Mouse (Mus musculus): ENCODE data around the gene Zeb2. TPM values are rescaled to one million over a fixed set of nuclear protein-coding genes. Genes with fewer than 3 reads are reported as not detected.
A peak's percentile ranks its signal among the peaks of the same experiment; 100 is the strongest.

Zeb2 gene
- polyA plus RNA-seq (2012), result 0.54 and 0.76 TPM in 2 replicates

GRCm38 (mm10) chr2:45117087-45117561, at the start of gene Zeb2:
Gene Zeb2 (minus strand): TSS chr2:45117395.
- Histone ChIP-seq H3K4me1 (ENCODE audit: control insufficient read depth) (peaks cover 38% of the 10 kb centered on the region), H3K4me3 (replicated peaks) (peak within 1 kb of the TSS; percentile 67), H3K36me3 (ENCODE audit: control insufficient read depth) (no peaks in the 10 kb centered on the region), H3K9me3 (ENCODE audit: control insufficient read depth, low read length) (no peaks in the 10 kb centered on the region), H3K27me3 (ENCODE audit: control insufficient read depth) (peaks cover 38% of the 10 kb centered on the region)
- no peak for TF ChIP-seq TAL1 (IDR thresholded peaks at IDR 0.05; ENCODE audit: low read length)
- TF ChIP-seq GATA1 (IDR thresholded peaks at IDR 0.05; ENCODE audit: low read length), result no peak

- Histone ChIP-seq H3K4me1 (ENCODE audit: control insufficient read depth) (no peaks in the 10 kb centered on the region), H3K27me3 (ENCODE audit: control insufficient read depth) (no peaks in the 10 kb centered on the region), H3K36me3 (ENCODE audit: control insufficient read depth) (no peaks in the 10 kb centered on the region), H3K9me3 (ENCODE audit: control insufficient read depth, low read length) (no peaks in the 10 kb centered on the region), H3K4me3 (replicated peaks) (no peak overlapping the region)
- TF ChIP-seq TAL1 (IDR thresholded peaks at IDR 0.05; ENCODE audit: low read length), result no peak
- no peak for TF ChIP-seq GATA1 (IDR thresholded peaks at IDR 0.05; ENCODE audit: low read length)
These were observed 41.6 kb upstream of the Zeb2 start for GRCm38 (mm10) chr2:45158785-45159184.

DNA sequence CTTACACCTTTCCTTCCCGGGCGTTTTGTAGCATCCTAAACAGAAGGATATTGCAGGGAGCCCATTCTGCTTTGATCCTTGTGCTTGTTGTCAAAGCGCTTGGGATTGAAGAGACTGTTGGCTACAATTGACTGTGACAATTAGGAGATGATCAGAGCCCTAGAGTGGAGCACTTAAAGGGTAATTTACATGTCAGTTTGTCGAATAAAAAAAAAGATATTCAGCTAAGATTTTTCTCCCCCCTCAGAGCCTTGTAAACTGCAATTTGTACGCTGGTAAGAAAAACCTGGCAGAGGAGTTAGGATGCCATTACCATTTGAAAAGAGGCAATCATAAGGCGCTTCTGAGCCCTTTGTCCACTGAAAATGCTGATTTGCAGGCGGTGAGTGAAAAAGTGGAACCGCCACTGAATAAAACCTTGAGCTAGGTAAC, 41.2 kb upstream of the Zeb2 start:
- no peaks in the 10 kb centered on the region for H3K27me3 ChIP-seq (ENCODE audit: control insufficient read depth)

DNA sequence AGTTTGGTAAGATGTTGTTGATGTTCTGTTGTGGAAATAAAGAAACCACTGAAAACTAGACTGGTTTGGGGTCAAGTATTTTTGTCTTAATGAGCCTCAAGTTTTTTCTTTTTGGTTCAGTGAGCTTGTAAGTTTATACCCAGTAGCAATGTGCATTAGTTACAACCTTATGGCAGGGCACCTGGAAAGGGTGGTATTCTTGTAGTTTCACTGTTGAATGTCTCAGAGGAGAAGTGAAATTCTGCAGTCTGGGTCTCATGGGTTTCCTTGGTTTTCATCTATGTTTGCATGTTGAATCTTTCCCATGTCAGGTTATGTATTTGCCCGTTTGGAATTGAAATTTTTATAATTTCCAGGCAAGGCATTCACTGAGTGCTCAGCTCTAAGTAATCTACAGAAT, 36.1 kb upstream of the Zeb2 start:
- Histone ChIP-seq H3K27me3 (ENCODE audit: control insufficient read depth) (no peaks in the 10 kb centered on the region), H3K4me1 (ENCODE audit: control insufficient read depth) (no peaks in the 10 kb centered on the region), H3K9me3 (ENCODE audit: control insufficient read depth, low read length) (no peaks in the 10 kb centered on the region), H3K4me3 (replicated peaks) (no peak overlapping the region), H3K36me3 (ENCODE audit: control insufficient read depth) (no peaks in the 10 kb centered on the region)
- no peak for TF ChIP-seq GATA1 (IDR thresholded peaks at IDR 0.05; ENCODE audit: low read length)
- no peak for TF ChIP-seq TAL1 (IDR thresholded peaks at IDR 0.05; ENCODE audit: low read length)

More for the DNA sequence above, 41.2 kb upstream of the Zeb2 start:
- Histone ChIP-seq H3K36me3 (ENCODE audit: control insufficient read depth) (no peaks in the 10 kb centered on the region), H3K4me1 (ENCODE audit: control insufficient read depth) (no peaks in the 10 kb centered on the region), H3K9me3 (ENCODE audit: control insufficient read depth, low read length) (no peaks in the 10 kb centered on the region), H3K4me3 (replicated peaks) (no peak overlapping the region)
- TF ChIP-seq TAL1 (IDR thresholded peaks at IDR 0.05; ENCODE audit: low read length), result no peak
- no peak for TF ChIP-seq GATA1 (IDR thresholded peaks at IDR 0.05; ENCODE audit: low read length)

GRCm38 (mm10) chr2:45143162-45143561, 26.0 kb upstream of the Zeb2 start:
- H3K4me3 ChIP-seq (replicated peaks), result no peak overlapping the region
- H3K4me1 ChIP-seq (ENCODE audit: control insufficient read depth), result no peaks in the 10 kb centered on the region
- no peaks in the 10 kb centered on the region for H3K27me3 ChIP-seq (ENCODE audit: control insufficient read depth)
- TF ChIP-seq TAL1 (IDR thresholded peaks at IDR 0.05; ENCODE audit: low read length), result no peak
- no peaks in the 10 kb centered on the region for H3K9me3 ChIP-seq (ENCODE audit: control insufficient read depth, low read length)
- H3K36me3 ChIP-seq (ENCODE audit: control insufficient read depth), result no peaks in the 10 kb centered on the region

- Histone ChIP-seq H3K9me3 (ENCODE audit: control insufficient read depth, low read length) (no peaks in the 10 kb centered on the region), H3K4me3 (replicated peaks) (no peak overlapping the region), H3K36me3 (ENCODE audit: control insufficient read depth) (no peaks in the 10 kb centered on the region), H3K4me1 (ENCODE audit: control insufficient read depth) (peaks cover 4% of the 10 kb centered on the region; the same call in 1 of the 2 replicates), H3K27me3 (ENCODE audit: control insufficient read depth) (no peaks in the 10 kb centered on the region)
- no peak for TF ChIP-seq GATA1 (IDR thresholded peaks at IDR 0.05; ENCODE audit: low read length)
- TF ChIP-seq TAL1 (IDR thresholded peaks at IDR 0.05; ENCODE audit: low read length), result no peak
These were observed 21.7 kb upstream of the Zeb2 start for GRCm38 (mm10) chr2:45138906-45139305.

DNA sequence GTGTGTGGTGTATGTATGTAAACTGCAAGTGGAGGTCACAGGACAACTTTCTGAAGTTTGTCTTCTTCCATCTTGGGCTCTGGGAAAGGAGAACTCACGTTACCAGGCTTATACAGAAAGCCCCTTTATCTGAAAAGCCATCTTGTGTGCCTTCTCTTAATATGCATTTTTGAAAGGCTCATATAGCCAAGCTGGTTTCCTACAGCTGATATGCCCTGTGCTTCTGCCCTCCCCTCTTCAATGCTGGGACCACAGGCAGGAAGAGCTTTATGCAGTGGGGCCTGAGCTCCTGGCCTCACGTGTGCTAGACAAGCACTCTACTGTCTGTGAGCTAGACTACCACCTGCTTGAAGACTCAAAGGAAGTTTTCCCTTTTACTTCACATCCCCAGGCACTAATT, 19.6 kb upstream of the Zeb2 start:
- Histone ChIP-seq H3K27me3 (ENCODE audit: control insufficient read depth) (no peaks in the 10 kb centered on the region), H3K4me1 (ENCODE audit: control insufficient read depth) (peaks cover 4% of the 10 kb centered on the region; the same call in 1 of the 2 replicates)

DNA sequence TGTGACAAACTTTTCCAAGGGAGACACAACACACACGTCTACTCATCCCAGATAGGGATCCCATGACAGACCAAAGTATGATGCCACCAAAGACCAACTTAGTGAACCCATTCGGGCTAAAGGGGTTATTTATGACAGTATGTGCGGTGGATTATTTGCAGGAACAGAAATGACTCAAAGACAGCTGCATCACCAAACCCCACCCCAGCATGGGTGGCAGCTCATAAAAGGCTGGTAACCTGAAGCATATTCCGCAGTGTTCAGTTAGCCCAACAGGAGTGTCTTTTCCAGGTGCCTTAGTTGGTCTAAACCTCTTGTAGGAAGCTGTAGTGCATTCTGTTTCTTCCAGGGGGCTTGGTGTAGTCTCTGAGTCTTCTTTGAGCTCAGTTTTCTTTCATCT, 16.0 kb upstream of the Zeb2 start:
- H3K4me3 ChIP-seq (replicated peaks), result no peak overlapping the region
- H3K4me1 ChIP-seq (ENCODE audit: control insufficient read depth), result peaks cover 4% of the 10 kb centered on the region; the same call in 1 of the 2 replicates
- H3K9me3 ChIP-seq (ENCODE audit: control insufficient read depth, low read length), result no peaks in the 10 kb centered on the region
- no peaks in the 10 kb centered on the region for H3K36me3 ChIP-seq (ENCODE audit: control insufficient read depth)
- TF ChIP-seq GATA1 (IDR thresholded peaks at IDR 0.05; ENCODE audit: low read length) (no peak), TAL1 (IDR thresholded peaks at IDR 0.05; ENCODE audit: low read length) (no peak)
- no peaks in the 10 kb centered on the region for H3K27me3 ChIP-seq (ENCODE audit: control insufficient read depth)

More for the DNA sequence above, 19.6 kb upstream of the Zeb2 start:
- TF ChIP-seq GATA1 (IDR thresholded peaks at IDR 0.05; ENCODE audit: low read length) (no peak; the same call in 1 of the 2 replicates), TAL1 (IDR thresholded peaks at IDR 0.05; ENCODE audit: low read length) (no peak)
- Histone ChIP-seq H3K4me3 (replicated peaks) (no peak overlapping the region), H3K36me3 (ENCODE audit: control insufficient read depth) (no peaks in the 10 kb centered on the region), H3K9me3 (ENCODE audit: control insufficient read depth, low read length) (no peaks in the 10 kb centered on the region)

DNA sequence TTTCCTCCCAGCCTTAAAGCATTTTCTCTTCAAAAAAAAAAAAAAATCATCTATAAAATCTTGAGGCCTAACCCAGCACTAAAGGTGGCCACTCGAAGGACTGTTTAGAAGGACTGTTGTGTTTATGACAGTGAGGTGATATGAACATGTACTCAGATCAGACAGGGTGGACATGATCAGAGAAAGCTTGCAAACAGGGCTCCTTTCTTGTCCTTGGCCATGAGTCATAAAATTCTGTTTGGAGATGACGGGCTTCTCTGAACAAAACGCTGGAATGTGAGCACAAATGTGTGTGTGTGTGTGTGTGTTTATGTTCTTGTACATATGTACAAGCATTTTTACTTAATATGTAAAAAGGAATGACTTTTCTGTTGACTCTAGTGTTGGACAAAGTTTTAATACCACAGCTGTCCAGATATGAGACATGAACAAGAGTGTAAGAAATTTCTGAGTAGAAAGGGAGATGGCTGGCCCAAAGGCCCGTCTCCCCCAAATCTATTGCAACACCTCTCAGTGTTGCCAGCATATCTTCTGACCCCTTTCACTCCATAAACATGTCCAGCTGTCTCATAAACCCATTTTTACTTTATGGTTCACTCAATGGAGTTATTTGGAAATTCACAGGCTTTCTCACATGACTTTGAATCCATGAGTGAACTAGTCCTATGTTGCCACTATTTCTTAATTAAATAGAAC, 13.4 kb upstream of the Zeb2 start:
- no peaks in the 10 kb centered on the region for H3K4me1 ChIP-seq (ENCODE audit: control insufficient read depth)
- no peaks in the 10 kb centered on the region for H3K36me3 ChIP-seq (ENCODE audit: control insufficient read depth)
- no peak overlapping the region for H3K4me3 ChIP-seq (replicated peaks)
- H3K27me3 ChIP-seq (ENCODE audit: control insufficient read depth), result no peaks in the 10 kb centered on the region
- no peak for TF ChIP-seq TAL1 (IDR thresholded peaks at IDR 0.05; ENCODE audit: low read length)
- no peak for TF ChIP-seq GATA1 (IDR thresholded peaks at IDR 0.05; ENCODE audit: low read length)
- no peaks in the 10 kb centered on the region for H3K9me3 ChIP-seq (ENCODE audit: control insufficient read depth, low read length)
